Mouse (Mus musculus): ENCODE measurements around the gene 2900026A02Rik.

GRCm38 (mm10) chr5:113226632-113227102 is 5.6 kb upstream of the 2900026A02Rik start, which contains the start of gene Tmem211:
- TF ChIP-seq CTCF (IDR thresholded peaks at IDR 0.05; ENCODE audit: low read depth) = peak; percentile 90
- no peak for TF ChIP-seq EP300 (IDR thresholded peaks at IDR 0.05; ENCODE audit: low read depth)
